Mouse (Mus musculus) gastrocnemius, adult 8-10 months (tissue): Measurements from ENCODE around the gene Olfr738. TPM values are rescaled to one million over a fixed set of nuclear protein-coding genes. Genes with fewer than 3 reads are reported as not detected.

Experiments
- DNase-seq, 2 experiments: peaks; one replicate each; pipeline ENCODE4 v3.0.0; 2022; ENCODE audit warnings: low spot score in 2 of 2
- total RNA-seq, 4 experiments: library from RNA; stranded (reverse); gene quantifications; 2 replicates each; pipeline ENCODE4 v1.2.4; 2022

The Olfr738 gene
- total RNA-seq, result not detected

GRCm38 (mm10) chr14:50407268-50407667 lies at the start of gene Olfr738:
TSS of gene Olfr738 (plus strand) at chr14:50407568.
- DNase-seq, result no peak

DNA sequence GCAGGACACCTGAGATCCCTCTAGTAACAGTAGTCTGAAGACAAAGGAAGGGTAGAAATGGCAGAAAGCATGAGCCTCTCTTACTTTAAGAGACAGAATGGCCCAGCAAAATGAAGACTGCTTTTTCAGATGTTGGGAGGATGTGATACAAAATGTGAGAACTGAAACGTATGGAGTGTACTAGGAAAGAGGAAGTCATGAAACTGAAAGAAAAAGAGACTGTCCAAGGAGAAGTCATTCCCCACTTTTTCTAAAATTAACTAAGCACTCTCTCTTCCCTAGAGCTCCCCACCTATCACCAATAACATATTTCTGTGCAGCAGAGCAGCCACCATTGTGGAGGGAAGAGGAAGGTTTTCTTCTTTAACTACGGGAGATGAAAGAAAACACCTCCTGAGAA lies 49.8 kb upstream of the Olfr738 start, which contains the start of gene Tlr11:
Tlr11 (plus strand) TSS at position 322 of the 400 bp plus-strand sequence.
- no peak for DNase-seq

GRCm38 (mm10) chr14:50360480-50360879 lies 46.9 kb upstream of the Olfr738 start:
- no peak for DNase-seq

- no peak for DNase-seq
Measured at GRCm38 (mm10) chr14:50363561-50363960, 43.8 kb upstream of the Olfr738 start.

DNA sequence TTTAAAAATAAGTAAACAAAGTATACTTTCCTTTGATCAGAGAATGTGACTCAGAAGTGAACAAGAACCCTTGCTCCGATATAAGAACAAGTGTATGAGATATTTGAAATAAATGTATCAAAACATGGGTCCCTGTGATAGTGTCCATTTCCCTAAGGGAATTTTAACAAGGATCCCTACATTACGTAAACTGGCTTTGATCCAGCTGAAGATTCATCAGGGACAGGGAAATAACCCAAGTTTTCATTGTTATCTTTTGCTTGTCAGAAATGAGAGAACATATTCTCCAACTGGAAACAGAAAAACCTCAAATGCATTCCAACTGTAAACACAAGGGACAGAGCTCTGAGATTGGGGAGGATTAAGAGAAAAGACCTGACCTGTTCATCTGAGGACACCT lies 26.5 kb upstream of the Olfr738 start, which contains the start of gene Olfr736:
Olfr736 (plus strand) TSS at position 301 of the 400 bp plus-strand sequence.
- DNase-seq, result no peak

GRCm38 (mm10) chr14:50418326-50418725 lies 11.0 kb downstream of the Olfr738 start, which contains the start of gene Olfr739:
TSS of gene Olfr739 (plus strand) at chr14:50418626.
- DNase-seq, result no peak

DNA sequence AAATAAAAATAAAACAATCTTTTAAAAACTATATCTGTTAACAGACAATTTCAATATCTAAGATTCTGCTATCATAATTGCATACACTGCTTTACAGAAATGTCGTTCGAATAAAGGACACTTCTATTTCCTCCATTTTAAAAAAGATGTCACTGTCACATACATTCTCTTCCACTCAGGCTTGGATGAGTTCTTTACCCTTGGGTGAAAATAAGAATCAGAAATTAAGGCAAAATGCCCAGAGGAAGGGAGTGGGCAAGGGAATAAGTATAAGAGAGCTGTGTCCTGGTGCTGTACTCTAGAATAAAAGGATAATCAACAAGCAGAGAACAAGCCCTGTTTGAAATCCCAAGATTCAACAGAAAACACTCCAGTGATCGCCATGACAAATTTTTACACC lies 37.9 kb downstream of the Olfr738 start, which contains the start of gene Olfr740:
Olfr740 (plus strand) TSS at position 301 of the 400 bp plus-strand sequence.
- DNase-seq, result no peak

Other genes starting within 250 kb of the Olfr738 start
- not detected for gene Olfr730, start 219.4 kb upstream of the Olfr738 start, total RNA-seq
- gene Olfr731, start 165.7 kb upstream of the Olfr738 start, total RNA-seq, result not detected
- not detected for gene Olfr732, start 123.4 kb upstream of the Olfr738 start, total RNA-seq
- not detected for gene Olfr733, start 106.0 kb upstream of the Olfr738 start, total RNA-seq
- gene Olfr734, start 80.8 kb upstream of the Olfr738 start, total RNA-seq, result not detected
- gene Olfr735, start 58.7 kb upstream of the Olfr738 start, total RNA-seq, result not detected
- under 1 TPM in 1 of 4 experiments, not detected in 3; 0.09 TPM for gene Tlr11, start 49.7 kb upstream of the Olfr738 start, total RNA-seq
- not detected for gene Olfr736, start 26.4 kb upstream of the Olfr738 start, total RNA-seq
- not detected for gene Olfr739, start 11.1 kb downstream of the Olfr738 start, total RNA-seq
- gene Olfr740, start 38.0 kb downstream of the Olfr738 start, total RNA-seq, result not detected
- not detected for gene Olfr741, start 65.2 kb downstream of the Olfr738 start, total RNA-seq
- gene Olfr742, start 96.0 kb downstream of the Olfr738 start, total RNA-seq, result not detected
- not detected for gene Olfr743, start 114.3 kb downstream of the Olfr738 start, total RNA-seq
- gene Olfr744, start 207.3 kb downstream of the Olfr738 start, total RNA-seq, result not detected
- gene Olfr745, start 231.8 kb downstream of the Olfr738 start, total RNA-seq, result not detected
- not detected for gene Olfr746, start 239.5 kb downstream of the Olfr738 start, total RNA-seq